Mouse (Mus musculus) embryonic facial prominence, embryonic 14.5 days (tissue): ENCODE measurements at regions not wholly inside any gene's neighbourhood (a gene's known extent, or its start where the extent isn't known, plus 50 kb on each side); places are given as distances from the start of the nearest gene placed in this dataset.

Experiments
- ATAC-seq: fragments of 200-750 bp; cut with Nextera tagmentation; 2 replicates; pipeline ENCODE4 v1.8.0; 2017; ENCODE audit warnings: low read depth, moderate number of reproducible peaks, moderate TSS enrichment
- DNase-seq: peaks from one replicate; pipeline ENCODE4 v3.0.0-alpha.2; 2015; ENCODE audit warnings: low spot score
- H3K27ac ChIP-seq: fragments of 300-500 bp; sonication (generic); replicated peaks from 2 replicates; pipeline ENCODE4 v1.5.1; 2014; ENCODE audit warnings: low read depth, mild to moderate bottlenecking, low read length, moderate library complexity
- H3K27me3 ChIP-seq: fragments of 300-500 bp; sonication (generic); replicated peaks from 2 replicates; pipeline ENCODE4 v1.6.1; 2014; ENCODE audit warnings: low read length; ENCODE audit not compliant: control insufficient read depth, insufficient read depth
- H3K36me3 ChIP-seq: fragments of 300-500 bp; sonication (generic); 2 replicates; pipeline ENCODE4 v1.6.1; 2014; ENCODE audit warnings: low read length, mixed read lengths; ENCODE audit not compliant: control insufficient read depth, insufficient read depth
- H3K4me1 ChIP-seq: fragments of 300-500 bp; sonication (generic); 2 replicates; pipeline ENCODE4 v1.6.1; 2014; ENCODE audit warnings: antibody characterized with exemption, low read length; ENCODE audit not compliant: control insufficient read depth, insufficient read depth
- H3K4me2 ChIP-seq: fragments of 300-500 bp; sonication (generic); 2 replicates; pipeline ENCODE4 v1.6.1; 2014; ENCODE audit warnings: low read depth, mild to moderate bottlenecking, low read length, moderate library complexity, mixed read lengths
- H3K4me3 ChIP-seq: fragments of 300-500 bp; sonication (generic); 2 replicates; pipeline ENCODE4 v1.5.1; 2014; ENCODE audit warnings: low read depth, mild to moderate bottlenecking, low read length
- H3K9ac ChIP-seq: fragments of 300-500 bp; sonication (generic); 2 replicates; pipeline ENCODE4 v1.6.1; 2014; ENCODE audit warnings: low read depth, mild to moderate bottlenecking, low read length, moderate library complexity, mixed read lengths
- H3K9me3 ChIP-seq: fragments of 300-500 bp; sonication (generic); 2 replicates; pipeline ENCODE4 v1.6.1; 2016; ENCODE audit warnings: low read length; ENCODE audit not compliant: control insufficient read depth
- WGBS: fragments of 180-500 bp; shearing (Covaris S2); extraction: QIAGEN DNeasy Blood & Tissue Kit; methylation state at CpG from one replicate; pipeline ENCODE4 v1.1.7; 2014; 5-methylcytosine and 5-hydroxymethylcytosine counted together

DNA sequence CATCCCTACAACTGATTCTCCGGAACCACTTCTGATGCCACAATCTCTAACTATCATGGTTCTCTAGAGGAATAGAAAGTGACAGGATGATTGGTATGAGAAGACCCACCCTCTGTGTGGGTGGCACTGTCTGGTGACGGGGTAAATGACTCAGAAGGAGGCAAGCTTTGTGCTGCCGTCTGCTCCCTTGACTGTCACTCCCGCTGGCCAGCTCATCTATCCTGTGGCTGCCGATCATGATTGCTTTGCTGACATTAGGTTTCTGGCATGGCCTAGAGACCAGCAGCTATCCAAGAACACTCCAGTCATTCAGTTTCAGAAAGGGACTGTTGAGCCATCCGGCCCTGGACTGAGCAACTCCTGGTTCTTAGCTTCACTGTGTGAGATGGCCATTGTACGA lies 331.4 kb downstream of the Pmp22 start:
- WGBS = 76% methylated on average over 7 of the region's 7 CpGs

DNA sequence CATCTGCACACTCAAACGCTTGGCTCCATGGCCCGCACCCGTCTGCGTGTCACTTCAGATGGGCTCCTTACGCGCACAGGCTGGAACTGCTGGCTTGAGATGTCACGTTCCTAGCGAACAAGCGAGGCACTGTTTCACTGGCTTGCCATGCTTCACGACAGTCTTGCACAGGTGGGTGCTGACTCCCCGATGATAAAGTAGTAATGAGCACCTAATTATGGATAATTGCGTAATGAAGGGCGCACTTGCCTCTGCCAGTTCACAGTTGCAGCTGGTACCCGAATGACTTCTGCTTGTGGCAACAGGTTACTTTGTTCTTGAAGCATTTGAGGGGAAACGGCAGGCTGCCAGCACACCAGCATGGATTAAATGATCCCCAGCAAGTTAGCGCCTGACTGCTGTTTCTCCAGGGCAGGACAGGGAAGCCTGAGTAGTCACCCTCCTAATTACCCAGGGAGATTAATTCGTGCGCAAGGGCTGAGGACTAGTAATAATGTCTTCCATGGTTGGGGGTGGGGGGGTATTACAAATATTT lies 335.1 kb downstream of the Pmp22 start:
- 39% methylated on average over 18 of the region's 18 CpGs for WGBS
- Histone ChIP-seq H3K27ac (no peak overlapping the region), H3K9me3 (no peaks in the 10 kb centered on the region), H3K27me3 (no peaks in the 10 kb centered on the region), H3K4me2 (peak overlapping the region; percentile 39), H3K4me1 (0 out of 2 replicates have a peak, but pooled peaks cover 6% of the 10 kb centered on the region), H3K4me3 (peak overlapping the region; percentile 5; the same call in 1 of the 2 replicates), H3K36me3 (no peaks in the 10 kb centered on the region), H3K9ac (no peak overlapping the region)
- peak; percentile 82 for DNase-seq
- ATAC-seq = peak; percentile 55

More for the DNA sequence above, 331.4 kb downstream of the Pmp22 start:
- Histone ChIP-seq H3K27me3 (no peaks in the 10 kb centered on the region), H3K36me3 (no peaks in the 10 kb centered on the region), H3K9ac (no peak overlapping the region), H3K4me1 (0 out of 2 replicates have a peak, but pooled peaks cover 7% of the 10 kb centered on the region), H3K4me2 (no peak overlapping the region), H3K9me3 (no peaks in the 10 kb centered on the region), H3K4me3 (no peak overlapping the region), H3K27ac (no peak overlapping the region)
- ATAC-seq (no peak), DNase-seq (no peak)

- Histone ChIP-seq H3K9me3 (no peaks in the 10 kb centered on the region), H3K4me3 (no peak overlapping the region), H3K27ac (no peak overlapping the region), H3K36me3 (no peaks in the 10 kb centered on the region), H3K4me2 (no peak overlapping the region), H3K9ac (no peak overlapping the region), H3K27me3 (no peaks in the 10 kb centered on the region), H3K4me1 (0 out of 2 replicates have a peak, but pooled peaks cover 6% of the 10 kb centered on the region)
- ATAC-seq = no peak
- WGBS = 63% methylated on average over 6 of the region's 6 CpGs
- no peak for DNase-seq
Observed at GRCm38 (mm10) chr11:63465941-63466340, 337.2 kb downstream of the Pmp22 start.

DNA sequence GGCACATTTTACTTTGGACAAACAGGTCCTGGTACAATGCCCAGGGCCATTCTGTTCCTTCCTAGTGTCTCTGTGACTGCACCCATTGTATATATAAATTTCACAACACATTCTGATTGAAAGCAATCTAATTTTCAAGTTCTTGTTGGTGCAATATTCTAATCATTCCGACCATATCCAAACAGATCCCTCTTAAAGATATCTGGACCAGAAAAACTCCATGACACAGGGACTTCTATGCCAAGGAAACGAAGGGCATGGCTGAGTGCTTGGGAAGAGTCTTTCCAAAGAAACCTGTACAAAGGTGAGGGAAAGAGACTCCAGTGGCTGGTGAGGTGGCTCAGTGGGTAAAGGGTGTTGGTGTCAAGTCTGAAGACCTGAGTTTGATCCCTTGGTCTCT lies 337.8 kb downstream of the Pmp22 start:
- Histone ChIP-seq H3K27me3 (no peaks in the 10 kb centered on the region), H3K27ac (no peak overlapping the region), H3K4me1 (0 out of 2 replicates have a peak, but pooled peaks cover 6% of the 10 kb centered on the region), H3K9me3 (no peaks in the 10 kb centered on the region), H3K4me3 (no peak overlapping the region), H3K9ac (no peak overlapping the region), H3K4me2 (no peak overlapping the region), H3K36me3 (no peaks in the 10 kb centered on the region)
- 90% methylated on average over 2 of the region's 2 CpGs for WGBS
- DNase-seq = no peak
- no peak for ATAC-seq

DNA sequence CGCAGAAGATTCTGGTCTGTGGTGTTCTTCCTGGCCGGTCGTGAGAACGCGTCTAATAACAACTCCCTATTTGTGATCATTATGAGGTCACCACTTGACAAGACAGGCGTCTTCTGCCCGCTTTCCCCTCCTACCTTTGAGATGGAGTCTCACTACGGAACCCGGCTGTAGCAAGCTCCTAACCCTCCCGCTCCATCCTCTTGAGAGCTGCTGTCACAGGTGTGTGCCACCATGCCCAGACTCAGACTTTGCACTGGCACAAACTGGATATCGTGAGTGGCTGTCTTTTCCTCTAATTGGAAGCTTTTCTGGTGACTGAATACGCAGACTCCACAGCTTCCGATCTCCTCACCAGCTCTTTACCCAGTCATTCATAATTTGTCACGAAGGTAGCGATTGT lies 346.0 kb downstream of the Pmp22 start:
- Histone ChIP-seq H3K9ac (no peak overlapping the region), H3K27ac (no peak overlapping the region), H3K4me3 (no peak overlapping the region), H3K9me3 (no peaks in the 10 kb centered on the region), H3K4me1 (no peaks in the 10 kb centered on the region), H3K27me3 (no peaks in the 10 kb centered on the region), H3K36me3 (no peaks in the 10 kb centered on the region), H3K4me2 (no peak overlapping the region)
- ATAC-seq = no peak
- no peak for DNase-seq
- WGBS = 94% methylated on average over 15 of the region's 15 CpGs

- ATAC-seq = no peak
- DNase-seq = no peak
- no peak overlapping the region for H3K4me3 ChIP-seq
- H3K9me3 ChIP-seq = peaks cover 4% of the 10 kb centered on the region; the same call in 1 of the 2 replicates
- no peak overlapping the region for H3K4me2 ChIP-seq
- whole genome bisulfite sequencing = 79% methylated on average over 7 of the region's 7 CpGs
- H3K36me3 ChIP-seq = no peaks in the 10 kb centered on the region
- no peak overlapping the region for H3K9ac ChIP-seq
- H3K27me3 ChIP-seq = no peaks in the 10 kb centered on the region
- no peak overlapping the region for H3K27ac ChIP-seq
- peaks cover 7% of the 10 kb centered on the region for H3K4me1 ChIP-seq
Observed at GRCm38 (mm10) chr11:63481676-63482310, 353.0 kb downstream of the Pmp22 start.

GRCm38 (mm10) chr11:63482593-63482992 lies 353.8 kb downstream of the Pmp22 start:
- ATAC-seq (no peak), DNase-seq (peak; percentile 35)
- WGBS = 23% methylated on average over 6 of the region's 6 CpGs

DNA sequence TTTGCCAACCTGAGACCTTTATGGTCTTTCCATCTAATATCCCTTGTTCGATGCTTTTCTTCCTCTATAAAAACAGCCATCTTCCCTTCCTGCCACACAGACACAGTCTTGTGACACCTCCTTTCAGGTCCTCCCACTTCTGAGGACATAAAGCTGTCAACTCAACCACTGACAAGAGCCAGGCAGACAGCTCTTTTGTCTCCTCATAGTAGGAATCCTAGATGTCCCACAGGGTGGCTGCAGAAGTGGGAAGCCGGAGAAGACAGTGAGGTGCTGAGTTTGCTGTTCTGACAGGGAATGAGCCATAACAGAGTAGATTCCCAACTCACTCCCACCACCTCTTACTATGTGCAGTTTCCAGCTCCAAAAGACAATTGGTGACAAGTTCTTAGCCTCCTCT lies 358.4 kb downstream of the Pmp22 start:
- H3K4me1 ChIP-seq = peaks cover 7% of the 10 kb centered on the region
- H3K9me3 ChIP-seq = no peaks in the 10 kb centered on the region
- 29% methylated on average over 2 of the region's 2 CpGs for WGBS
- H3K27me3 ChIP-seq = no peaks in the 10 kb centered on the region
- no peaks in the 10 kb centered on the region for H3K36me3 ChIP-seq
- ATAC-seq (no peak), DNase-seq (no peak)
- H3K9ac ChIP-seq = no peak overlapping the region
- H3K27ac ChIP-seq = no peak overlapping the region
- H3K4me2 ChIP-seq = no peak overlapping the region
- H3K4me3 ChIP-seq = no peak overlapping the region

More at GRCm38 (mm10) chr11:63482593-63482992, 353.8 kb downstream of the Pmp22 start:
- Histone ChIP-seq H3K4me3 (no peak overlapping the region), H3K36me3 (no peaks in the 10 kb centered on the region), H3K9me3 (peaks cover 4% of the 10 kb centered on the region; the same call in 1 of the 2 replicates), H3K4me2 (no peak overlapping the region), H3K9ac (no peak overlapping the region), H3K4me1 (peaks cover 7% of the 10 kb centered on the region), H3K27ac (no peak overlapping the region), H3K27me3 (no peaks in the 10 kb centered on the region)

- Histone ChIP-seq H3K4me1 (no peaks in the 10 kb centered on the region), H3K27ac (no peak overlapping the region), H3K27me3 (no peaks in the 10 kb centered on the region), H3K9ac (no peak overlapping the region), H3K36me3 (no peaks in the 10 kb centered on the region), H3K9me3 (no peaks in the 10 kb centered on the region), H3K4me2 (no peak overlapping the region), H3K4me3 (no peak overlapping the region)
- 57% methylated on average over 5 of the region's 5 CpGs for WGBS
- peak; percentile 33 for DNase-seq
- no peak for ATAC-seq
Observed at GRCm38 (mm10) chr11:63502181-63502580, 373.4 kb downstream of the Pmp22 start.
